Mouse (Mus musculus): Measurements from ENCODE around the gene Ccdc57. TPM values are rescaled to one million over a fixed set of nuclear protein-coding genes. Genes with fewer than 3 reads are reported as not detected.

Ccdc57 gene
- total and polyA plus RNA-seq, 3 experiments, result 2.5 to 4.2 (median 2.8) TPM

DNA sequence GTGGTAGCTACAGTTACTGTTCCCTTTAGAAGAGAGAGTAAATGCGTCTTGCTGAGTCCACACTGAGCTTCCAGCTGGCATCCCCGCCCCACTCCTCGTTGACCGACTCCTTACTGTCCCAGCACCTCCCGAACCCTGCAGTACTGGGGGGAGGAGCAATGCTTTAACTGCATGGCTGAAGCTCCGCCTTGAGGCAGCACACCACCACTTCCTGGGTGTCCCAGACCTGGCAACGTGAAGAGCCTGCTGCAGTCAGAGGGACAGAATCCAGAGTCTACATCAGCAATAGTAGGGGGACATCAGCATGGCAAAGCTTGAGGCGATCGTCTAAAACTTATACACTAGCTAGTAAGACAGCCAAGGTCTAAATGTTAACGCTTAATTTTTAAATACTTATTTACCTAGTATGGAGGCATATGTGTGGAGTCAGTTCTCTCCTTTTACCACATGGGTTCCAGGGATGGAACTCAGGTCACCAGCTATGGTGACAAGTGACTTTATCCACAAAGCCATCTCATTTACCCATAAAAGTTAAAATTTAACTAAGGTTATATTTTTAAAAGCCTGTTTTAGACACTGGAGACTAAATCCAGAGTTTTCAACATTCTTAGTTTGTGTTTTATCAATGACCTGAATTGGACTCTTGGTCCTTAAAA, 30.1 kb downstream of the Ccdc57 start:
- Histone ChIP-seq H3K4me3 (ENCODE audit: low read depth, low read length) (no peak overlapping the region), H3K36me3 (replicated peaks) (peaks cover 39% of the 10 kb centered on the region), H3K9me3 (replicated peaks) (no peaks in the 10 kb centered on the region), H3K4me1 (ENCODE audit: insufficient read depth, low read depth, low read length) (peaks cover 13% of the 10 kb centered on the region), H3K27me3 (ENCODE audit: insufficient read depth, low read length) (no peaks in the 10 kb centered on the region; the same call in 1 of the 2 replicates)
- TF ChIP-seq CTCF (IDR thresholded peaks at IDR 0.05; ENCODE audit: low read depth, low read length) (no peak), POLR2AphosphoS5 (IDR thresholded peaks at IDR 0.05; ENCODE audit: insufficient replicate concordance, low read depth, low read length) (no peak), TAL1 (conservative IDR thresholded peaks at IDR 0.05; ENCODE audit: low read depth, low read length) (no peak), GATA1 (IDR thresholded peaks at IDR 0.05; ENCODE audit: borderline replicate concordance, low read length) (no peak), GATA2 (IDR thresholded peaks at IDR 0.05; ENCODE audit: borderline replicate concordance, low read depth, low read length) (no peak)
- ATAC-seq (ENCODE audit: extremely low read depth, insufficient number of reproducible peaks, low FRiP score, poor library complexity, severe bottlenecking) (peak; percentile 31; the same call in 1 of the 2 replicates), DNase-seq (ENCODE audit: low spot score) (peak; percentile 8)

GRCm38 (mm10) chr11:120901729-120902486, 30.8 kb downstream of the Ccdc57 start:
- Histone ChIP-seq H3K4me3 (ENCODE audit: low read depth, low read length) (no peak overlapping the region), H3K36me3 (replicated peaks) (peaks cover 39% of the 10 kb centered on the region), H3K9me3 (replicated peaks) (no peaks in the 10 kb centered on the region), H3K27me3 (ENCODE audit: insufficient read depth, low read length) (no peaks in the 10 kb centered on the region; the same call in 1 of the 2 replicates), H3K4me1 (ENCODE audit: insufficient read depth, low read depth, low read length) (peaks cover 13% of the 10 kb centered on the region)
- TF ChIP-seq GATA1 (IDR thresholded peaks at IDR 0.05; ENCODE audit: borderline replicate concordance, low read length) (no peak), CTCF (IDR thresholded peaks at IDR 0.05; ENCODE audit: low read depth, low read length) (no peak), POLR2AphosphoS5 (IDR thresholded peaks at IDR 0.05; ENCODE audit: insufficient replicate concordance, low read depth, low read length) (no peak), TAL1 (conservative IDR thresholded peaks at IDR 0.05; ENCODE audit: low read depth, low read length) (no peak), GATA2 (IDR thresholded peaks at IDR 0.05; ENCODE audit: borderline replicate concordance, low read depth, low read length) (no peak)
- DNase-seq (ENCODE audit: low spot score) (no peak), ATAC-seq (ENCODE audit: extremely low read depth, insufficient number of reproducible peaks, low FRiP score, poor library complexity, severe bottlenecking) (no peak)

- Histone ChIP-seq H3K4me1 (ENCODE audit: insufficient read depth, low read depth, low read length) (peaks cover 12% of the 10 kb centered on the region), H3K36me3 (replicated peaks) (peaks cover 39% of the 10 kb centered on the region), H3K4me3 (ENCODE audit: low read depth, low read length) (no peak overlapping the region), H3K27me3 (ENCODE audit: insufficient read depth, low read length) (no peaks in the 10 kb centered on the region; the same call in 1 of the 2 replicates), H3K9me3 (replicated peaks) (no peaks in the 10 kb centered on the region)
- no peak for DNase-seq (ENCODE audit: low spot score)
- no peak for ATAC-seq (ENCODE audit: extremely low read depth, insufficient number of reproducible peaks, low FRiP score, poor library complexity, severe bottlenecking)
- no peak for TF ChIP-seq POLR2AphosphoS5 (IDR thresholded peaks at IDR 0.05; ENCODE audit: insufficient replicate concordance, low read depth, low read length)
- no peak for TF ChIP-seq GATA2 (IDR thresholded peaks at IDR 0.05; ENCODE audit: borderline replicate concordance, low read depth, low read length)
- no peak for TF ChIP-seq GATA1 (IDR thresholded peaks at IDR 0.05; ENCODE audit: borderline replicate concordance, low read length)
- no peak for TF ChIP-seq CTCF (IDR thresholded peaks at IDR 0.05; ENCODE audit: low read depth, low read length)
- no peak for TF ChIP-seq TAL1 (conservative IDR thresholded peaks at IDR 0.05; ENCODE audit: low read depth, low read length)
Observed at GRCm38 (mm10) chr11:120900276-120901244, 32.1 kb downstream of the Ccdc57 start.

GRCm38 (mm10) chr11:120898114-120898548, 34.5 kb downstream of the Ccdc57 start:
- DNase-seq (ENCODE audit: low spot score) (no peak), ATAC-seq (ENCODE audit: extremely low read depth, insufficient number of reproducible peaks, low FRiP score, poor library complexity, severe bottlenecking) (no peak)
- Histone ChIP-seq H3K36me3 (replicated peaks) (peaks cover 52% of the 10 kb centered on the region), H3K27me3 (ENCODE audit: insufficient read depth, low read length) (no peaks in the 10 kb centered on the region; the same call in 1 of the 2 replicates), H3K4me3 (ENCODE audit: low read depth, low read length) (no peak overlapping the region), H3K4me1 (ENCODE audit: insufficient read depth, low read depth, low read length) (peaks cover 10% of the 10 kb centered on the region; the same call in 1 of the 2 replicates), H3K9me3 (replicated peaks) (no peaks in the 10 kb centered on the region)
- no peak for TF ChIP-seq TAL1 (conservative IDR thresholded peaks at IDR 0.05; ENCODE audit: low read depth, low read length)
- no peak for TF ChIP-seq CTCF (IDR thresholded peaks at IDR 0.05; ENCODE audit: low read depth, low read length)
- no peak for TF ChIP-seq GATA2 (IDR thresholded peaks at IDR 0.05; ENCODE audit: borderline replicate concordance, low read depth, low read length)
- TF ChIP-seq POLR2AphosphoS5 (IDR thresholded peaks at IDR 0.05; ENCODE audit: insufficient replicate concordance, low read depth, low read length), result no peak
- TF ChIP-seq GATA1 (IDR thresholded peaks at IDR 0.05; ENCODE audit: borderline replicate concordance, low read length), result no peak

DNA sequence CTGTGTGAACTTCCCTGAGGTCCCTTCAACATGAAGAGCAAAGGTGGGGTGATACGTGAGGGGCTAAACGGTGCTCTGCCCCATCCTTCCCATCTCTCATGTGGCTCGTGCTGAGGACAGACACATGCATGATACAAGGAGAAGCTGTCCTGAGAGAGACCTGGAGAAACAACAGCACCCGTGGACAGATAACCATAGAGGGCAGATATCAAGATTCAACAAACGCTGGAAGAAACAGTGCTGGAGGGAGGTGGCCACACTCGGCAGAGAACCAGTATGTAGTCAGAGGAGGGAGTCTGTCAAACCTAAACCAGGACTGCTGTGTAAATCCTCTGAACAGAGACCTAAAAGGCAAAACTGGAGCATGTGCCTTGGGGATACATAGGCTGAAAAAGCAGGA, 37.2 kb downstream of the Ccdc57 start:
- no peak overlapping the region for H3K4me3 ChIP-seq (ENCODE audit: low read depth, low read length)
- no peaks in the 10 kb centered on the region for H3K9me3 ChIP-seq (replicated peaks)
- TF ChIP-seq CTCF (IDR thresholded peaks at IDR 0.05; ENCODE audit: low read depth, low read length), result no peak
- no peak for TF ChIP-seq GATA2 (IDR thresholded peaks at IDR 0.05; ENCODE audit: borderline replicate concordance, low read depth, low read length)
- TF ChIP-seq GATA1 (IDR thresholded peaks at IDR 0.05; ENCODE audit: borderline replicate concordance, low read length), result no peak
- TF ChIP-seq TAL1 (conservative IDR thresholded peaks at IDR 0.05; ENCODE audit: low read depth, low read length), result no peak
- no peak for TF ChIP-seq POLR2AphosphoS5 (IDR thresholded peaks at IDR 0.05; ENCODE audit: insufficient replicate concordance, low read depth, low read length)
- ATAC-seq (ENCODE audit: extremely low read depth, insufficient number of reproducible peaks, low FRiP score, poor library complexity, severe bottlenecking), result no peak
- no peaks in the 10 kb centered on the region for H3K4me1 ChIP-seq (ENCODE audit: insufficient read depth, low read depth, low read length)
- no peaks in the 10 kb centered on the region; the same call in 1 of the 2 replicates for H3K27me3 ChIP-seq (ENCODE audit: insufficient read depth, low read length)
- no peak for DNase-seq (ENCODE audit: low spot score)
- H3K36me3 ChIP-seq (replicated peaks), result peaks cover 48% of the 10 kb centered on the region
